Mouse (Mus musculus): ENCODE measurements around the gene C77080.

The C77080 gene

DNA sequence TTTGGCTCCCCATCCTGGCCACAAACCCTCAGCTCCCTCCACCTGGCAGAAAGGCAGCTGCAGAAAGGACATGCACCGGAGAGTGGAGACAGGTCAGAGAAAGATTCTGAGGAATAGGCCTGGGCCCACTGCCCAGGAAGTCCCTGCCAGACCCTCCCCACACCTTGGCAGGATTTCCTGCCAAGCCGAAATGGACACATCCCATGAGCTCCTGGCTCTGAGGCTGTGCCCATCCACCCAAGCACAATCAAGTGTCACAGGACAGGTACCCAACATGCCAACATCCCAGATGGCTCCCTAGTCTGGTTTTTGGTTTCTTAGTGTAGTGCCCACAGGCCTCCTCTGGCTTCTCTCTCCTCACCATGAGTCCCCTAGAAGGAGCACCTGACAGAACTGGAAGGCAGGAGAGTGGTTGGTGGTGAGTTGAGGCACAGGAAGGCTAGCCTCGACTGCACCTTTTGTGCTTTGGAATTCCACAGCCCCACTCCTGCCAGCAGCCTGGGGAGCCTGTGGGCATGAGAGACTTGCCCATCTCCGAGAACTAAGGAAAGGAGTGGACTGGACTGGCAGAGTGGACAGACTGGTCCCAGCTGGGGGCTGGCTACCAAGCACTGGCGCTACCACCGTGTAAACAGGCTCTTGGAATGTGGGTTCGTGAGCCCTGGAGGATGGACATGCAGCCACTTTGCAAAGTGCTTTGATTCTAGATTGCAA is 40.7 kb downstream of the C77080 start:
- no peak for TF ChIP-seq GATA4 (IDR thresholded peaks at IDR 0.05; ENCODE audit: insufficient replicate concordance, low read length)

DNA sequence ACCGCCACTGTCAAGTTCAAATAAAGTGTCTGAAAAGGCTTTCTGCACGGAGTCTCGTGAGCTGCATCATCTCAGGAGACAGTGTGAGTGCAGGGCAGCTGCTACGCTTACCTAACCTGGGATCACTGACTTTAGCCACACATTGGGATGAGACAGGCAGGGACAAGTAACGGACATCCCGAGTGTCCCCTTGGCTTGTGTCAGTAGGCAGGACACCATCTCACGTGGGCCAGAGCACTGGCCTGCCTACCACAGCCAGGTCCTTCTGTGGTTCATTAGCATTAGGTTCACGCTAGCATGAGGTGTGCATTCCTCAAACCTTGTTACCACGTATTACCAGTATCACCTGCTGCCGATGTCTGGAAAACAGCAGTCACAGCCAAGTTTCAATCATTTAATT is 42.0 kb downstream of the C77080 start:
- TF ChIP-seq GATA4 (IDR thresholded peaks at IDR 0.05; ENCODE audit: insufficient replicate concordance, low read length): no peak

DNA sequence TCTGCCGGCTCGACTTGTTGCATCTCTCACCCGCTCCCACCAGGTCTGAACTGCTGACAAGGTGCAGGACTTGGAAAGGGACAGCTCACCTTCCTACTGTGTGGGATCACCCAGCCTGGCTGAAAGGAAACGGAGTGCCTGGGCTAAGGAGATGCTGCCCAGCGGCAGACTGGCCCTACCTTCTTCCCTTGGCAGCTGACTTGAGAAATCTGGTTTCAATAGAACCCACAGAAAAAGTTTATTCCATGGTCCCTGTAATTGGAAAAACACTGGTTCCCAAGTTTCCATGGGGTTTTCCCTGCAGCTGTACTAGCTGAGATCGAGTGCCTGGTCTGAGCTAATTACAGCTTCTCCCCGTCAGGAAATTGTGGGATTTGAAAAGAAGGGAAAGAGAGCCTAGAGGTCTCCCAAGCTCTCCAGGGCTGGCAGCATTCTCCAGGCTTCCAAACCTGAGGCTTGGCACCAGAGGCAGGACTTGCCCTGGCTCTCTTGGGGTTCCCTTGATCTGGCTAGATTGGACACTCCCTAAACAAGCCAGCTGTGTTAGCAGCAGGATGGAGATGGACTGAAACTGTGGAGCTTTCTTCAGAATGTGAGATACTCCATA is 42.5 kb downstream of the C77080 start:
- TF ChIP-seq GATA4 (IDR thresholded peaks at IDR 0.05; ENCODE audit: insufficient replicate concordance, low read length): no peak

DNA sequence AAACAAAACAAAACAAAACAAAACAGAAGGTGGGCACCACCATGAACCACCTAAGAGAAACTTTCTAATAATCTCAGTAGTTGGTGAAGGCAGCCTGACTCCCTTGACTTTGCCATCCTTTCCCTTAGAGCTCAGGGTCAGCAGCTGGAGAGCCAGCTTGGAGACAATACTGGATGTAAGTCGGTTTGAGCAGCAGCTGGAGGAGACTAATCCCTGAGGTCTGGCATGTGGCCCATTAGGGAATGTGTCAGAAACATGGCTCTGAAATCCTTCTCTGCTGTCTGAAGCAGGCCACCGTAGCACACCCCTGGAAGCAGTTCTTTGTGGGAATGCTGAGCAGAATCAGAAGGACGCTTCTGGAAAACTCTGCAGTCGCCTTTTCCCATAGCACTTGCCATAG is 49.7 kb downstream of the C77080 start:
- no peak for TF ChIP-seq GATA4 (IDR thresholded peaks at IDR 0.05; ENCODE audit: insufficient replicate concordance, low read length)

DNA sequence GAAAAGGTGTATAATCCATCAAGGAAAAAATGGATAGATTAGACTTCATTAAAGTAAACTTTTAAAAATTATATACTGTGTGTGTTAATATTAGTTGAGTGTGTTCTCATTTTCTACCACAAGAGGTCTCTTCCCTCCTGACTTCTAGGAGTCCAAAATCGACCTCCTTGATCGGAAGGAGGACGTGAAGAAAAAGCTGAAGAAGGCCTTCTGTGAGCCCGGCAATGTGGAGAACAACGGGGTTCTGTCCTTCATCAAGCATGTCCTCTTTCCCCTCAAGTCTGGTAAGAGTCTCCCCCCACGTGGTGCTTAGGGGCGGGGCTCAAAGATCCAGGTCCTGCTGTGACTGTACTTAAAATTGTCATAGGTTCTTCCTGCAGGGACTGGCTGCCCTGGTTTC is 51.7 kb downstream of the C77080 start:
- TF ChIP-seq GATA4 (IDR thresholded peaks at IDR 0.05; ENCODE audit: insufficient replicate concordance, low read length): no peak

DNA sequence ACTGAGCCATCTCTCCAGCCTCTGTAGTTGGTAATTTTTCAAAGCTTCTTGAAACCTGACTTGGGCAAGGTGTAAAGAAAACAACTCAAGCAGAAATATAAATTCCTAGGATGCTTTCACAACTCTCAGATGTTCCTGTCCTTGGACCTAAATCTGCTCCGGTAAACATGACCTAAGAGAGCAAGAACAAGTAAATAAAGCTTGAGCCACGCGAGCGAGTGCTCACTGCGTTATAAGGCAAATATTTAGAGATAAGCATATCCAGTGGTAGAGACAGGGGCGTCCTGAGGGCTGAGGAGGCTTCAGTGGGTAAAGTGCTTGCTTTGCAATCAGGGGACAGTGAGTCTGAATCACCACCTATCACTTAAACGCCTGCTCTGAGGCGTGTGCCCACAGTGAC is 54.4 kb downstream of the C77080 start:
- TF ChIP-seq GATA4 (IDR thresholded peaks at IDR 0.05; ENCODE audit: insufficient replicate concordance, low read length): no peak

DNA sequence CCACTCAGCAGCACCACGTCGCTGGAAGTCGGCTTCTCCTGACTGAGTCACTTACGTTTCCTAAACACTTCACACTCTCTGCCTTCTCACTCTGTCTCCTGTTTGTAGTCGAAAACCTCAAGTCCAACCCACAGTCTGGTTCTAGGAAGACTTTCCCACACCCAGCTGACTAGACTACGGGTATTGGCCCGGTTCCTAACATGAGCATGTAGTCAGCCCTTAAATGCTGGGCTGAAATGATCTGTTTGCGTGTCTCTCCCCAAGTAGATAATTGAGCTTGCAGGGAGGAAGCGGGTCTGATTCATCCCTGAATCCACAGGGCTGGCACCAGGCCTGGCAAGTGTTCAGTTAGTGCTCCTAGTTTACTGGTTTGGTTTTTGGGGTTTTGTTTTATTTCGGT is 56.5 kb downstream of the C77080 start:
- no peak for TF ChIP-seq GATA4 (IDR thresholded peaks at IDR 0.05; ENCODE audit: insufficient replicate concordance, low read length)

DNA sequence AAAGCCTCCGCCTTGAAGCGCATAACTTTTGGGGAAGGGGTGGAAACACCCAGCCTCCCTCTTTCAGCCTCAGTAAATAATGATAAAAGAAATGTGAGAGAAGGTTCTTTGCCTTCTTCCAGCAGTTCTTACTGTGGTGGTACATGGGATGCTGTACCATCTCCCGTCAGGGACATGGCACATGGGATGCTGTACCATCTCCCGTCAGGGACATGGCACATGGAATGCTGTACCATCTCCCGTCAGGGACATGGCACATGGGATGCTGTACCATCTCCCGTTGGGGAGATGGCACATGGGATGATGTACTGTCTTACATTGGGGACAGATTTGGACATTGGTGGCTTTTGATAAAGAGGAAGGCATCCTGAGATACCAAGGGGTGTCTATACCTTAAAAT is 63.7 kb downstream of the C77080 start:
- TF ChIP-seq GATA4 (IDR thresholded peaks at IDR 0.05; ENCODE audit: insufficient replicate concordance, low read length): no peak

DNA sequence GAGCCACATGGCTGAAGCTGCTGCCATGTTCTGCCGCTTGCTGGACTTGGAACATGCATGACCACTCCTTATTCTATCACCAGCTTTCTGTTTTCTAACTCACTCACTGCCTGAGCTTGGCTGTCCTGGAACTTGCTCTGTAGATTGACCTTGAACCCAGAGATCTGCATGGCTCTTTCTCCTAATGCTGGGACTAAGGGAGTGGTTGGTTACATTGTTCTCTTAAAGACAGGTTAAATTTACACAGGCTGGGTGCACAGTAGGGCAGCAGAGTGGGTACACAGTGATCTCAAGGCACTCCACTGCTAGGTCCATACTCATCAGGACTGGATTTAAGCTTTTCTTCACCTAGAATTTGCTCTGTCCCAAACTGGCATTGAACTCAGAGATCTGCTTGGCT is 66.9 kb downstream of the C77080 start:
- TF ChIP-seq GATA4 (IDR thresholded peaks at IDR 0.05; ENCODE audit: insufficient replicate concordance, low read length): no peak

DNA sequence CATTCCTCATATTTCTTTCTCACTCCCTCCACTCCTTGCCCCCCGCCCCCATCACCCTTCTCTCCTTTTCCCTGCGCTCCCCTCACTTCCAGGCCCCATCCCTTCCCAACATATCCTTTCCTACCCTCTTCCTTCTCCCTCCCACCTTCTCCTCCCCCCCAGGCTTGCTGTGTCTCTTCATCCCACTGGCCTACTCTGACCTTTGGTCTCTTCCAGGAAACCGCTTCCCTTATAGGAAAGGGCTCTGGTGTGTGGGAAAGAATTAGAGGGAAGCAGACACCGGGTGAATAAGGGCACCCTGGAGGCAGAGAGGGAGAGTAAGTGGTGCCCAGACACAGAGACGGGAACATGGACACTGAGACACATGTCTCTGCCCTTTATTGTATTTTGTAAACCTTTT is 69.5 kb downstream of the C77080 start:
- no peak for TF ChIP-seq GATA4 (IDR thresholded peaks at IDR 0.05; ENCODE audit: insufficient replicate concordance, low read length)

DNA sequence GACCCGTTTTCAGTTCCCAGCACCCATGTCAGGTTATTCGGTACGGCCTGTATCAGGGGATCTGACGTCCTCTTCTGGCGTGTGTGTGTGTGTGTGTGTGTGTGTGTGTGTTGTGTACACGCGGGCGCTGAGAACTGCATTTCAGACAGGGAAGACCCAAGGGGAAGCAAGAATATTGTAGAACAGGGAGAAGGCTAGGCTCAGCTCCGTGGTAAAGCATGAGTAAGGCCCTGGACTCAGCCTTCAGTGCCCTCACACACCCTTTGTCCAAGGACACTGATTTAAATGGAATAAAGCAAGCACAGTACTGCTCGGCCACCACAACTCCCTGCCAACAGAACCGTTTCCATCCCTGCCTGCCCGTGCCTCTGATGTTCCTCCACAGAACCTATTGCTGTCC is 70.7 kb downstream of the C77080 start:
- no peak for TF ChIP-seq GATA4 (IDR thresholded peaks at IDR 0.05; ENCODE audit: insufficient replicate concordance, low read length)

DNA sequence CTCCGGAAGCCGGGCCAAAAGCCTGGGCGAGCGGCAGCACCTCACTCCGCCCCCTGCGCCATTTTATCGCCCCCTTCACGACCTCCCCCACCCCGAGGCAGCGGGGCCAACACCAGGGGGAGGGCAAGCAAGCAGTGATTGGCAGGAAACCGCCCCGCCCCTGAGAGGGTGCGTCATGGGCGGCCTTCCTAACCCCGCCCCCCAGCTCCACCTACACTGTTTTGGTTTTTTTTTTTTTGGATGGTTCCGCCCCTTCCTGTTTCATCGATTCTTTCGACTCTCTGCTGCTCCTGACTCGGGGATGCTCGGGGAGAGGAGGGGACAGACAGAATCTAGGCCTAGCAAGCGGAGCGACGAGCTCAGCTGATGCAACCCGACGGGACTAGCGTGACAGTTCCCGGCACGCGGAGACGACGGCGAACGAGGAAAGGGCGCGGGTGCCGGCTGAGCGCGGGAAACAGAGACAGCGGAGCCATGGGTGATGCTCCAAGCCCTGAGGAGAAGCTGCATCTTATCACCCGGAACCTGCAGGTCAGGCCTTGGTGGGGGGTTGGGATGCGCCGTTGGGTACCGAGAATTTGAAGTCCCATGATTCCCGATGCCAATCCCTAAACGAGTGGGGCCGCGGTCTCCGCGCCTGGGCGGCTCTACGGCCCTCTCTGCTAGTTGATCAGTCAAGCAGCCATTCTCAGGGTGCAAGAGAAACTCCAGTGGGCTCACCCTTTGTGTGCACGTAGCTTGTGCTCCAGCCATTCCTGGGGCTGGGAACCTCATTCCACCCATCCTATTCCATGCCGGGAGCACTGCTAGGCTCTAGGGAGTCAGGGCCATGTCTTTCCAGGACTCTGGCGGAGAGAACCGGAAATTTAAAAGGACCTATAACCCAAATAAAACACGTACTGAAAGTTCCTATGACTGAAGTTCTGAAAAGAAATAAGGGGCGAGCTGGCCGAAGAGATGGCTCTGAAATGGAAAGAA is 71.4 kb downstream of the C77080 start, which contains the start of the genes S100pbp and Yars:
Gene S100pbp (minus strand): TSS at position 186 of the 978 bp plus-strand sequence.
Gene Yars (plus strand): TSS at position 219 of the 978 bp plus-strand sequence.
- TF ChIP-seq GATA4 (IDR thresholded peaks at IDR 0.05; ENCODE audit: insufficient replicate concordance, low read length): no peak; the same call in 1 of the 2 replicates

DNA sequence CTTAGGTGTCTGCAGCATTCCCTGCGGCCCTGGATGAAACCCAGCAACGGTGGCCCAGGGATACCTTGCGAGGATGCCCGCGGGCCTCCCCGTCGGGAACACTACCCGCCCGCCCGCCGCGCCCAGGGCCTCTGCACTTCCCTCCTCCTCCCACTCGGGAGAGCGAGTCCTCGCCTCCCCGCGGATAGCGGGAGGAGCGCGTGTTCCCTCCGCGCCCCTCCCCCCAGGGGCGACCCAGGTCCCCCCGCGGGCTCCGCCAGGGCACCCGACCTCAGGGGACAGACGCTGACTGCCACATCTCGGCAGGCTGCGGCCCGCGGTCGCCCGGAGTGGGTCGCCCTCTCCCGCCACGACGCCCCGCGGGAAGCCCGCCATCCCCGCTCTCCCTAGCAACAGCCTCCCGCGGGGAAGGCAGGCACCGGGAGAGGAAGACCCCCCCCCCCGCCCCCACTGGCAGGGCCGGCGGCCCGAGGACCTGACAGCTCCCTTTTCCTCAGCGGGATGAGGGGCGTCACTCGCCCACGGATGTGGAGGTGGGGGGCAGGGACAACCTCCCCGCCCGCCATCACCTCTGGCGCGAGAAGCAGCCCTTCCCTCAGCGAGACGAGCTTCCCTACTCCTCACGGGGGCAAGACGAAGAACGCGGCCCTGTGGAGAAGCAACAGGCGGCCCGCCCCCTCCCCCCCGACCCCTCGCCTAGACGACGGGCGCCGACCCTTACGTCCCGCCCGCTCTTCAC is 72.2 kb downstream of the C77080 start:
- no peak for TF ChIP-seq GATA4 (IDR thresholded peaks at IDR 0.05; ENCODE audit: insufficient replicate concordance, low read length)

DNA sequence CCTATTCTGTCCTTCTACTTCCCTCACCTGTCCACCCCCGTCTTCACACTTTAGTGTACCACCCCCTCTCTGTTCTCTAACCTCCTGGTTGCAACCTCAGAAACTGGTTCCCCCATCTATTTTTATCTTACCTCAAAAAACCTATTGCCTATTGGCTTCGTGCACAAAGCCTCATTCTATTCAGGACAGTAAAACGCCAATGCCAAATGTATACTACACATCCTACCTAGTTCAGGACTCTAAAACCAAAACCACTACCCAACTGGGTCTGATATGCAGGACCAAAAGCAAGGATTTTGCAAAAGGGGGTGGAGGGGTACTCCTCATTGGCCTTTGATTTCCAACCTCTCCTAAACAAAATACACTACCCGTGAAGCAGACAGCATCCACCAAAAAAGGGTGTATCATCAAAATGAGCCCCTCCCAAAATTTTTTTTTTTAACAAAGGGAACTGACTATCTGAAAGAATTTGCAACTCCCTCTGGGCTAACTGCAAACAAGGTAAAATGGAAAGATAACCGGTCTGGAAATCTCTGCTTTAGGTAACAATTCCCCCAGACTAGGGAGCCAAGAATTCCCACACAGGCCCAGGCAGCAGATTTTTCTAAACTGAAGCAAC is 73.1 kb downstream of the C77080 start:
- TF ChIP-seq GATA4 (IDR thresholded peaks at IDR 0.05; ENCODE audit: insufficient replicate concordance, low read length): no peak

Data from liver, adult (tissue).